Mouse (Mus musculus) liver, embryonic 15.5 days (tissue): ENCODE measurements around the gene Ier2. TPM values are rescaled to one million over a fixed set of nuclear protein-coding genes. Genes with fewer than 3 reads are reported as not detected.
"Not testable (repeated sequence)": the region's sequence is repeated elsewhere in the genome, so short reads cannot be mapped to it uniquely, and the experiment has no call there.

Experiments
- ATAC-seq: fragments of 200-750 bp; cut with Nextera tagmentation; 2 replicates; pipeline ENCODE4 v1.8.0; 2017; ENCODE audit warnings: moderate number of reproducible peaks, mild to moderate bottlenecking, moderate library complexity; ENCODE audit not compliant: insufficient read depth
- H3K27ac ChIP-seq: fragments of 300-500 bp; sonication (generic); replicated peaks from 2 replicates; pipeline ENCODE4 v1.5.1; 2015; ENCODE audit warnings: mild to moderate bottlenecking, inconsistent platforms
- H3K27me3 ChIP-seq: fragments of 300-500 bp; sonication (generic); 2 replicates; pipeline ENCODE4 v1.6.1; 2015; ENCODE audit warnings: mild to moderate bottlenecking, inconsistent platforms
- H3K36me3 ChIP-seq: fragments of 300-500 bp; sonication (generic); replicated peaks from 2 replicates; pipeline ENCODE4 v1.6.1; 2015; ENCODE audit warnings: moderate library complexity, mild to moderate bottlenecking, inconsistent platforms
- H3K4me1 ChIP-seq: fragments of 300-500 bp; sonication (generic); replicated peaks from 2 replicates; pipeline ENCODE4 v1.6.1; 2015; ENCODE audit warnings: inconsistent platforms
- H3K4me2 ChIP-seq: fragments of 300-500 bp; sonication (generic); 2 replicates; pipeline ENCODE4 v1.6.1; 2015; ENCODE audit warnings: moderate library complexity, mild to moderate bottlenecking, inconsistent platforms
- H3K4me3 ChIP-seq: fragments of 300-500 bp; sonication (generic); replicated peaks from 2 replicates; pipeline ENCODE4 v1.5.1; 2015; ENCODE audit warnings: mild to moderate bottlenecking, inconsistent platforms
- H3K9ac ChIP-seq: fragments of 300-500 bp; sonication (generic); 2 replicates; pipeline ENCODE4 v1.6.1; 2015; ENCODE audit warnings: moderate library complexity, mild to moderate bottlenecking, inconsistent platforms
- H3K9me3 ChIP-seq: fragments of 300-500 bp; sonication (generic); replicated peaks from 2 replicates; pipeline ENCODE4 v1.6.1; 2016; ENCODE audit warnings: inconsistent platforms
- WGBS: fragments of 180-500 bp; shearing (Covaris S2); methylation state at CpG from one replicate; pipeline ENCODE4 v1.1.7; 2015; ENCODE audit warnings: mixed read lengths; ENCODE audit not compliant: insufficient replicate concordance; 5-methylcytosine and 5-hydroxymethylcytosine counted together
- polyA plus RNA-seq: library from polyadenylated mRNA; unstranded; fragments of >200 nt; fragmentation: Nextera tagmentation; extraction: Ambion mirVana; gene quantifications from 2 replicates; pipeline ENCODE4 v1.2.1, GENCODE M21; 2015

Gene Ier2
- polyA plus RNA-seq, 1 experiment from 2014 or later, result 23.1 TPM

GRCm38 (mm10) chr8:84681476-84681875 is 18.8 kb upstream of the Ier2 start:
- Histone ChIP-seq H3K4me2 (no peak overlapping the region), H3K27me3 (no peaks in the 10 kb centered on the region), H3K4me3 (no peak overlapping the region), H3K4me1 (peaks cover 45% of the 10 kb centered on the region), H3K9me3 (no peaks in the 10 kb centered on the region), H3K36me3 (peaks cover 47% of the 10 kb centered on the region), H3K27ac (no peak overlapping the region), H3K9ac (no peak overlapping the region)
- ATAC-seq, result no peak
- 68% methylated on average over 2 of the region's 2 CpGs for WGBS

GRCm38 (mm10) chr8:84677305-84677704 is 14.7 kb upstream of the Ier2 start:
- Histone ChIP-seq H3K9me3 (no peaks in the 10 kb centered on the region), H3K4me1 (peaks cover 10% of the 10 kb centered on the region), H3K4me2 (no peak overlapping the region), H3K4me3 (no peak overlapping the region), H3K27ac (no peak overlapping the region), H3K36me3 (peaks cover 64% of the 10 kb centered on the region), H3K27me3 (no peaks in the 10 kb centered on the region), H3K9ac (no peak overlapping the region)
- WGBS, result 79% methylated on average over 5 of the region's 5 CpGs
- ATAC-seq, result no peak

GRCm38 (mm10) chr8:84670295-84671006 is 7.8 kb upstream of the Ier2 start:
- not testable (repeated sequence) for H3K4me3 ChIP-seq, H3K9me3 ChIP-seq, H3K4me2 ChIP-seq, H3K27me3 ChIP-seq, H3K9ac ChIP-seq
- WGBS, result 62% methylated on average over 5 of the region's 5 CpGs
- peak; percentile 51 for ATAC-seq
- peaks cover 40% of the 10 kb centered on the region for H3K4me1 ChIP-seq
- peak overlapping the region; percentile 0; the same call in 1 of the 2 replicates for H3K27ac ChIP-seq
- H3K36me3 ChIP-seq, result peaks cover 41% of the 10 kb centered on the region

GRCm38 (mm10) chr8:84668731-84669485 is 6.3 kb upstream of the Ier2 start:
- no peak for ATAC-seq
- H3K27ac ChIP-seq, result no peak overlapping the region
- H3K27me3 ChIP-seq, result no peaks in the 10 kb centered on the region
- H3K36me3 ChIP-seq, result peaks cover 27% of the 10 kb centered on the region
- H3K4me1 ChIP-seq, result peaks cover 45% of the 10 kb centered on the region
- H3K9me3 ChIP-seq, result no peaks in the 10 kb centered on the region
- no peak overlapping the region for H3K9ac ChIP-seq
- H3K4me3 ChIP-seq, result no peak overlapping the region
- no peak overlapping the region for H3K4me2 ChIP-seq
- 53% methylated on average over 6 of the region's 6 CpGs for WGBS

GRCm38 (mm10) chr8:84668081-84668480 is 5.4 kb upstream of the Ier2 start:
- H3K9me3 ChIP-seq, result no peaks in the 10 kb centered on the region
- H3K27ac ChIP-seq, result no peak overlapping the region
- H3K27me3 ChIP-seq, result no peaks in the 10 kb centered on the region
- WGBS, result 67% methylated on average over 1 of the region's 1 CpGs
- peaks cover 52% of the 10 kb centered on the region for H3K4me1 ChIP-seq
- H3K4me2 ChIP-seq, result no peak overlapping the region
- ATAC-seq, result no peak
- H3K9ac ChIP-seq, result no peak overlapping the region
- no peak overlapping the region for H3K4me3 ChIP-seq
- peaks cover 19% of the 10 kb centered on the region for H3K36me3 ChIP-seq

GRCm38 (mm10) chr8:84665385-84665893 is 2.8 kb upstream of the Ier2 start:
- peak overlapping the region; percentile 99 for H3K4me2 ChIP-seq
- H3K9ac ChIP-seq, result peak overlapping the region; percentile 84
- no peaks in the 10 kb centered on the region for H3K36me3 ChIP-seq
- no peaks in the 10 kb centered on the region for H3K27me3 ChIP-seq
- H3K4me1 ChIP-seq, result peaks cover 74% of the 10 kb centered on the region
- no peak for ATAC-seq
- peak overlapping the region; percentile 96 for H3K27ac ChIP-seq
- no peaks in the 10 kb centered on the region for H3K9me3 ChIP-seq
- WGBS, result 1% methylated on average over 14 of the region's 14 CpGs
- peak overlapping the region; percentile 76 for H3K4me3 ChIP-seq

GRCm38 (mm10) chr8:84664566-84665384 is 2.1 kb upstream of the Ier2 start:
- Histone ChIP-seq H3K4me1 (peaks cover 76% of the 10 kb centered on the region), H3K4me2 (peak overlapping the region; percentile 99), H3K36me3 (no peaks in the 10 kb centered on the region), H3K27ac (peak overlapping the region; percentile 96), H3K27me3 (no peaks in the 10 kb centered on the region), H3K9ac (peak overlapping the region; percentile 84), H3K4me3 (peak overlapping the region; percentile 76), H3K9me3 (no peaks in the 10 kb centered on the region)
- peak; percentile 37 for ATAC-seq
- under 1% methylated on average over 29 of the region's 29 CpGs for WGBS

- peaks cover 82% of the 10 kb centered on the region for H3K4me1 ChIP-seq
- WGBS, result 3% methylated on average over 43 of the region's 43 CpGs
Observed at GRCm38 (mm10) chr8:84663483-84664327, 1.1 kb upstream of the Ier2 start.

GRCm38 (mm10) chr8:84661961-84662571 is 586 bp downstream of the Ier2 start:
- peak overlapping the region; percentile 99 for H3K4me2 ChIP-seq
- WGBS, result under 1% methylated on average over 61 of the region's 61 CpGs
- H3K36me3 ChIP-seq, result no peaks in the 10 kb centered on the region
- peak overlapping the region; percentile 76 for H3K4me3 ChIP-seq
- peak; percentile 3; the same call in 1 of the 2 replicates for ATAC-seq
- peak overlapping the region; percentile 96 for H3K27ac ChIP-seq
- H3K27me3 ChIP-seq, result no peaks in the 10 kb centered on the region
- H3K9ac ChIP-seq, result peak overlapping the region; percentile 84
- H3K4me1 ChIP-seq, result peaks cover 84% of the 10 kb centered on the region
- H3K9me3 ChIP-seq, result no peaks in the 10 kb centered on the region

More at GRCm38 (mm10) chr8:84663483-84664327, 1.1 kb upstream of the Ier2 start:
- Histone ChIP-seq H3K27ac (peak overlapping the region; percentile 96), H3K9ac (peak overlapping the region; percentile 84), H3K9me3 (no peaks in the 10 kb centered on the region), H3K4me3 (peak overlapping the region; percentile 76), H3K4me2 (peak overlapping the region; percentile 99), H3K36me3 (no peaks in the 10 kb centered on the region), H3K27me3 (no peaks in the 10 kb centered on the region)
- ATAC-seq, result peak; percentile 77

GRCm38 (mm10) chr8:84661458-84661871 is 1.2 kb downstream of the Ier2 start:
- no peaks in the 10 kb centered on the region for H3K36me3 ChIP-seq
- WGBS, result under 1% methylated on average over 24 of the region's 24 CpGs
- H3K27me3 ChIP-seq, result 0 out of 2 replicates have a peak, but pooled peaks cover 1% of the 10 kb centered on the region
- H3K4me1 ChIP-seq, result peaks cover 84% of the 10 kb centered on the region
- H3K27ac ChIP-seq, result peak overlapping the region; percentile 96
- ATAC-seq, result peak; percentile 54
- no peaks in the 10 kb centered on the region for H3K9me3 ChIP-seq
- H3K4me2 ChIP-seq, result peak overlapping the region; percentile 99
- peak overlapping the region; percentile 76 for H3K4me3 ChIP-seq
- peak overlapping the region; percentile 84 for H3K9ac ChIP-seq
